Mouse (Mus musculus): ENCODE data around the gene Fbxw11.

The Fbxw11 gene

DNA sequence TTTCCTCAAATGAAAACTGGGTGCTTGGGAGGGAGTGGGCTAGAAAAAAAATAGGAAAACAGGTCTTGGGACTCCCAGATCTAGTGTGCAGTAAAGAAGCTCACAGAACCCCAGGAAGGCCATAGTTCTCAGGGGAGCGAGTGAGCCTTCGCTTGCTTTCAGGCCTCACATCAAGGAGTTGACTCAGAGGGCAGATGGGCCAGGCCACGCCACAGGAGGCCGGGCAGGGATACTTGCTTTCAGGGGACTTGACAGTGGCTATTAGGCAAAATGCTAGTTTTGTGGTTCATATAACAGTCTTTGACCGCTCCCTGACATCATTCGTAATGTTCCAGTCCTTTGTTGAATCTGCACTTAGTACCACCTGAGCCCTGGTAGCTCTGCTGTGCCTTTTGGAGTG is 18.6 kb upstream of the Fbxw11 start:
- no peak for DNase-seq (ENCODE audit: low read depth, low spot score)

DNA sequence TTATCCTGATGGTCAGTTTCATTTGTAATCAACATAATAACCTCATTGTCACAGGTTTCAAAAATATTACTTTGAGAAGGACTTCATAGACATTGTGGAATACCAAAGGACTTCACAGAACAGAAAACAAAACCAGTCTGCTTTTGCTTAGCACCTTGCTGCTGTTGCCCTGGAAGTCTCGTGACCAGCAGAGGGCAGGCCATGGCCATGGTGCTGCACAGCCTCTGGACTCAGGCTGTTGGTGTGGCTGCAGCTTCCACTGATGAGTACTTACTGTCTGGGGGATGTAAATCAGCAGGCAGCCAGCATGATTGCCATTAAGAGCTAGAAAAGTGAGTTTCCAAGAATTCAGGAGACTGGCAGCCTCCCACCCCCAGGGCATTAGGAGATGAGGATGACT is 16.8 kb upstream of the Fbxw11 start:
- DNase-seq (ENCODE audit: low read depth, low spot score): no peak

DNA sequence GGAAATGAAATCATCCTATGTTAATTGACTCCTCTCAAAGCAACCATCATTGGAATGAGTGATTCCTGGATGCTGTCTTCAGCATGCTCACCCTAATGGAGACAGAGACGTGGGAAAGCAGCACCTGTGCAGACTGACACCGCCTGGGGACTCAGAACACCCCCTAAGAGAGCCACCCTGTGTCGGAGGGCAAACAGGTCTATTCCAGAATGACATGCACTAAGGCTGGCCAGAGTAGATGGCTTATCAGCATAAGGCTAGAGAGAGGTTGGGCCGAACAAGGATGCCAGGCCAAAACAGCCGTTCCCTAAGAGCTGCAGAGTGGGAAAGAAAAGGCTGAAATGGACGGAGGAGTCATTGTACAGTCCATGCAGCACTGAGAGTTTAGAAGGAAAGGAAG is 16.4 kb upstream of the Fbxw11 start:
- DNase-seq (ENCODE audit: low read depth, low spot score): no peak

DNA sequence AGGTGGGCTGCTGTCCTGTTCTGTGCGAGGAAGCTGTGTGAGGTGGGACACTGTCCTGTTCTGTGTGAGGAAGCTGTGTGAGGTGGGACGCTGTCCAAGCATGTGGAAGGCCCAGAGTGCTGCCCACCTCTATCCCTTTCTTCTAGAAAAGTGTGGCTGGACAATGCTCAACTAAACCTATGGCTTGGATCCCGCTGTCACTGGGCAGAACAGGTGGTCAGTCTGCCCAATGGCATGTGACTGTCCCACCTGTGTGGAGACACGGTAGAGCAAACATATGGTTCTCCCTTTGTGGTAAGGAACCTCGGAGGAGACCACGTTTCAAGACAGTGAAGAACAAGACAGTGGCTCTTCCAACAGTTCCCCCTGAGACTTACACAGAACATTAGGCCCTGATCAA is 14.6 kb upstream of the Fbxw11 start:
- DNase-seq (ENCODE audit: low read depth, low spot score): no peak

DNA sequence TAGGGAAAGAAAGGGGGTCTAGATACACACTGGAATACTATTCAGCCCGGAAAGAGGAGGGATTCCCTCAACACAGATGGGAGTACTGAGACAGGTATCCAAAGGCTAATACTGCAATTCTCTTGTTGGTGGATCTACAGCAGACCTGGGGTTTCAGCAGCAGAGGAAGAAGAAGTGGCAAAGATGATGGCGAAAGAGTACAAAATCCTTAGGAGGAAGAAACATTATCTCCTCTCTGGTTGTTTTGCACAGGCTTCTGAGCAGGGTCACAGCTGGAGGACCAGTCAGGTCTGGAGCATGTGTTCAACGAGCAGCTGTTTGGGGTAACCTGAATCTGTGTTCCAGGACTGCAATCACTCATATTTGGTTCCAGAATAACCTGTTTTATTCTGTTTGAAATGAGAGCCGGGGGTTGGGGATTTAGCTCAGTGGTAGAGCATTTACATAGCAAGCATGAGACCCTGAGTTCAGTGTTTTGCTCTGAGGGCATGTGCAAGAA is 12.8 kb upstream of the Fbxw11 start:
- no peak for DNase-seq (ENCODE audit: low read depth, low spot score)

DNA sequence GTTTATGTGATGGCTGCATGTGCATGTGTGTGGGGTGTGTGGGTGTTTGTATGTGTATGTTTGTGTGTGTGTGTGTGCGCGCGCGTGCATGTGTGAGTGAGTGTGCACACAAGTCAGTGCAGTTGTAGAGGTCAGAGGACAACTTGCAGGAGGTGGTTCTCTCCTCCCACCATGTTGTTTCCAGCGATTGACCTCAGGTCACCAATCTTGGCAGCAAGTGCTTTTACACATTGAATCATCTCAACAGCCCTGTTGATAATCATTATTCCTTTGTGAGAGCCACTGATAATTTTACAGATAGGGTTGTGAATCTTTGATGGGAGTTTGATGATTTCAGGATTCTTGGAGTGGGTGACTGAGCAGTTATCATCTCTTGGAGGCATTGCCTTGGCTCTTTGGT is 9.9 kb upstream of the Fbxw11 start:
- DNase-seq (ENCODE audit: low read depth, low spot score): no peak

DNA sequence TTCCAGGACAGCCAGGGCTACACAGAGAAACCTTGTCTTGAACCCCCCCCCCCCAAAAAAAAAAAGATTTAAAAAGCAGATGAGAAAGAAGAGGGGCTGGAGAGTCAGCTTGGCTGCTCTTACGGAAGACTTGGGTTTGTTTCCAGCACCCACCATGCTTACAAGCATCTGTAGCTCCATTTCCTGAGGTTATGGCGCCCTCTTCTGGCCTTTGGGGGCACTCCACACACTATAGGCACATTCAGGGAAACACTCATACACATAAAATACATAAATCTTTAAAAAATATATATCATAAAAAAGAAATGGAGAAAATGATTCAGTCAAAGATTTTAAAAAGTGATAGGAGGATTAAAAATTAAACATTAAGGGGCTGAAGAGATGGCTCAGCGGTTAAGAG is 9.0 kb upstream of the Fbxw11 start:
- no peak for DNase-seq (ENCODE audit: low read depth, low spot score)

DNA sequence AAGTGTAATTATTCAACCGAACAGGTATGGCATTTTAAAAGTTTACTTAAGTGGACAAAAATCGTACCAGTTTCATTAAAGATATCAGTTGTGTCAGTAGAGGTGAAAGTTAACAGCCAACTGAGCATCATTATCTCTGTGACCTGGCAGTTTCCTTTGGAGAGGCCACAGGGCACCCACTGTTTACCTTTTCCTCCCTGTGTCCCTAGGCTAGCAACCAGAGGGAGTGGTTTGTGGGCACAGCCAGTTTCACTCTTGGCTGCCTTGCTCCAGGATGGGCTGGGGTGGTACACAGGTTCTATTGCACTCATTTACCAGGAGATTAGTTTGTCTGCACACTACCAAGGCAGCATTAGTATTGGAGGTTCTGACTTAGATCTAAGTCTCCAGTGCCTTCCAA is 8.4 kb upstream of the Fbxw11 start:
- no peak for DNase-seq (ENCODE audit: low read depth, low spot score)

DNA sequence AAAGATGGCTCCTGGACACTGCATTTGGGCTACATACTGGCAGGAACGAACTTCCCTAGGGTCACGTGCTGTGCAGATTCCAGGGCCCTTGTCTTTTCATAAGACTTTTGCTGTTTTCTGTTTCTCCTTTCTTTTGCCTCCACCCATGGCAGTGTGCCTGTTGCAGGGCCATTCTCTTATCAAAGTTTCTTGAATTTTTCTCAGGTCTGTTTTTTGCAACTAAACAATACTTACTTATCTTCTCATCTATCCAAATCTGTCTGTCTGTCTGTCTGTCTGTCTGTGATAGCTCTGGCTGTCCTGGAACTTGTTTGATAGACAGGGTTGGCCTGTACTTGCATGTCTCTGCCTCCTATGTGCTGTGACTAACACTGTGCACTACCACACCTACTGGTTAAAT is 7.7 kb upstream of the Fbxw11 start:
- DNase-seq (ENCODE audit: low read depth, low spot score): no peak

DNA sequence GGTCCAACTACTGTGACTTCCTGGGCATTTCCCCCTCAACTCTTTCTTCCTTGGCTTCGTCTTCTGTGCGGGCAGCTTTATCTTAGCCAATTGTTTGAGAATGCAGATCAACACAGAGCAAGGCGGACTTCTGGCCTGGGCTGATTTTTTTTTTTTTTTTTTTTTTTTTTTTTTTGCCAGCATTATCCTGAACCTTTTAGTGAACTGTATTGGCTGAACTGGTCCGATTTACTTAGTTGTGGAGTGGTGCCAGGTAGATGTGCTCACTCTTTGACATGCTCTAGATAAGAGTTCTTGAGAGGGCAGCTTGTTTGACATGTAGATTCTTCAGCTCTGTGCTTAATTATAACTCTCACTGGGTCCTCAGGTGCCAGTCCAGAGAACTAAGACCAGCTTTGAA is 6.2 kb upstream of the Fbxw11 start:
- no peak for DNase-seq (ENCODE audit: low read depth, low spot score)

DNA sequence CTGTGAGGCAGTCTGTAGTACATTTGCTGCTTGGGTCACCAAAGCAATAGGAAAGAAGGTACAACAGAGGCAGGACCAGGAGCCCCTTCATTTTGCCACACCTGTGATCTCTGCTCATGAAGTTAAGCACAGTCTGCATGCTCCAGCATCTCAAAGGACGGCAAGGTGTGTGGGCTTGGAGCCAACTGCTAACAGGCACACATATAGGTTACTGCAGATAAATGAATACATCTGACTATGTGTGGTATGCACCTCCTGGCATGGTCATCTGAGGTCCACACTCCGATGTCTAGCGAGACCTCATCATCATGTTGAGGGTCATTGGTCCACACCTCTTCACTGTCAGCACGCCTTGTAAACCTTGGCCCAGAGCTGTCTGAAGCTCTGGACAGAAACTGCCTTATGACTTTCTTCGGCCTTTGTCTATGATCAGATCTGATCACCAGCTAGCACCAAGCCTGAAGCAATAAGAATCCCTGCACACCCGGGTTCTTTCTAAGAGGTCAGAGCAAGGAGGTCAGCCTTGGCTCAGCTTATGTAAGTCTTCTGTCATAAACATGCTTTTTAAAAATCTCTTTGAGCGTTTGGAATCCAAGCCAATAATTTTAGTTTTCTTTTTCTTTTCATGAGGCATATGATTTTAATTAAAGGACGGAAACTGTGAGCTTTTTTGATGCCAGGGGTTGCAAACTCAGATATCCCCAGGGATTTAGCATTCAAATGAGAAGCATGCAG is 3.8 kb upstream of the Fbxw11 start:
- DNase-seq (ENCODE audit: low read depth, low spot score): no peak

DNA sequence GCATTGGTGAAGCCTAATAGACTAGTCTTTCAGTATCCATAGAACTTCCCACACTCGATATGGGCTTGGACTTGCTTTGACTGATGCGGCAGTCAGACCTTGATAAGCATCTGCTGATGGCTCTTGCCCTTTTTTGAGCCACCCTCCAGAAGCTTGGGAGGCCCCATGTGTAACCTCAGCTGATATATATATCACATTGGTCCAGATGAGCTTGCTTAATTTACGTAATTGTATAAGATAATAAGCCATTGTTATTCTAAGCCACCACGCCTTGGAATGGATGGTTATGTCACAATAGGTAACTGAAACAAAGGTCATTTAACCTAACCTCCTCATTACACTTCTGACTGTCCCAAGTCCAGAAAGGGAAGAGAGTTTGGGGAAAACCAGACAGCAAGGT is 1.9 kb upstream of the Fbxw11 start:
- no peak for DNase-seq (ENCODE audit: low read depth, low spot score)

DNA sequence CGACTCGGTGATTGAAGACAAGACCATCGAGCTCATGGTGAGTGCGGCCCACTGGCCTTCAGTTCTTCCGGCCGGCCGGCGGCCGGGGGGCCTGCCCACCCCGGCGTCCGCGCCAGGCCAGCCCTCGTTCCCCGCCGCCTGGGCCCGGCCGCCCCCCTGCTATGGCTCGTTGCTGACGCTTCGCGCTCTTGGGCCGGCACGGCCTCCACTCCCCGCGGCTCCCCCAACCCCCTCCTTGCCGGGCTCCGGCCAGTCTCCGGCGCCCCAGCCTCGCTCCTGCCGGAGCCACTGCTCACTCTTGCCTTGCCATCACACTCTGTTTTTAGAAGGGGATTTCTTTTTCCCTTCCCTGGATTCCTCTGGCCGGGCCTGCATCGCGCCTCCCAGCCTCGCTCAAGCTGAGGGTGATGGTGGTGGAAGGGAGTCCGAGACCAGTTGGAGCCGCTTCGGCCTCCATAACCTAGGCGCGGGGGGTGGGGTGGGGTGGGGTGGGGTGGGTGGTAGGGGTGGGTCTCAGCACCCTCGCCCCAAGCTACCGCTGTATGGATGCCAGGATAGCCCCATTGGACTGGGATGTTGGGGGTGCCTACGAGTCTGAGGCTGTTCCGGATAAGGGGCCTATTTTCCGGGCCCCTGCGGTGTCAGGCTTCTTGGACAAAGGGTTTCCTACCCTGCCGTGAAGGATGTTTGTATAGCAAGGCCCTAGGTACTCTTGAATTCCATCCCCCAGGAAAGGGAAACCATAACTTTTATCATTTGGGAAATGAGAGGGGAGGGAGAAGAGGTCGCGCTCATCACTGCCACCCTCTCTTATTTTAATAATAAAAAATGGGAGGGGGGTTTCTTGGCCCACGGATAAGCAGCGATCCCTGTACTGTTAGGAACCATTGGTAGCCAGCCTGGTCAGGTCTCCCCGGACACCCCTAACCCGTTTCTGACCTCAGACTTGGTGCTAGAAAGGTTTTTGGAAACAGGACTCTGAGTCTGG is 669 bp downstream of the Fbxw11 start:
- DNase-seq (ENCODE audit: low read depth, low spot score): no peak

DNA sequence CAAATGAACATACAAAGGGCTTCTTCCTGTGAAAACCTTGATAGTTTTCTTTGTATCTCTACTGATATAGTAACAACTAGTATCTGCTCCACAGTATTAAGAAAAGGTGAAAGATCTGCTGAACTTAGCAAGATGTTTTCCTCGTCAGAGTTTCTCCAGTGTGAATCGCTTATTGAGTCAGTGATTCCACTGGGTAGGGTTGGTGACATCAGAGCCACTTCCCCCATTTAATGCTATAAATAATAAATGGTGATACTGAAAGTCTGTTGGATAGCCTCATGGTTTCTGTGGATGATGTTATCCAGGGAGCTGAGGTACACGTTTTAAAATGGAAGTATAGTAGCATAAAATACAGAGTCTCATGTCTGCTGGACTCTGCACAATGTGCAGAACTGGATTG is 1.5 kb downstream of the Fbxw11 start:
- no peak for DNase-seq (ENCODE audit: low read depth, low spot score)

DNA sequence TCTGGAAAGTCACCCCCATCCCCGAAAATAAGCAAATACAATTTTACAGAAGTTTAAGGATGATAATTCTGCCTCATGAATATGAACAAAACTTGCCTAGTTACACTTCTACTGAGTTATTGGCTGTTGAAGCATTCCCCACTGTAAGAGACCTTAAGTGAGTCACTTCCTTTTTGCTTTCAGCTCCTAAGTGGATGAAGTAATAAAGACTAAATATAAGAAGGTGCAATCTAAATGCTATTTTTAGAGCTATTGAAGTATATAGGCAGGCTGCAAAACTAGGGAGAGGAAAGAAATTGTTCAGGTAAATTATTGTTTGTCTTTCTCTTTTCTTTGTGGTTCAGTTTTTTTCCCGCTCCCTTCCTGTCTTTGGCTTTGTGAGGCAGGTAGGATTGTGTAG is 4.7 kb downstream of the Fbxw11 start:
- DNase-seq (ENCODE audit: low read depth, low spot score): no peak

DNA sequence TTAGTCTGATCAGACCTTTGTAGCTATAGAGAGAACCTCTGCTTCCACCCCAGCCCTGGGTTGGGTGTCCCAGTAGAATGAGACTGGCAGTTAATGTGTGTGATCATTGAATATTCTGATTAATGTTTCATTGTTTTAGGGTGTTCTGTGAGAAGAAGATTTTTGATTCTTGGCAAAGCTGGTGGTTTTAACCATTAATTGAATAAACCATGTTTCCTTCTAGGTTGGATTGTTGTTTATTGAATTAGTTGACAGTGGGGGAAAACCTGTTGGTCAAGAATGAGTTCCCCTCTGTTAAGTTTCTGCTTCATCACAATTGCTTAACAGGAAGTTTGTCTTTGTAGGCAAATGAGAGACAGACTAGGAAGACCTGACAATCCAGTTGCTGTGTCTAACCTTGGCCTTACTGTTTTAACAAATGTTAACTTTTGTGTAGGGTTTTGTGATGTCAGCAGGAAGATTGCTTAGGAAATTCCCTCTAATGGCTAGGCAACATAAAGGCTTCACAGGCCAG is 7.8 kb downstream of the Fbxw11 start:
- no peak for DNase-seq (ENCODE audit: low read depth, low spot score)

DNA sequence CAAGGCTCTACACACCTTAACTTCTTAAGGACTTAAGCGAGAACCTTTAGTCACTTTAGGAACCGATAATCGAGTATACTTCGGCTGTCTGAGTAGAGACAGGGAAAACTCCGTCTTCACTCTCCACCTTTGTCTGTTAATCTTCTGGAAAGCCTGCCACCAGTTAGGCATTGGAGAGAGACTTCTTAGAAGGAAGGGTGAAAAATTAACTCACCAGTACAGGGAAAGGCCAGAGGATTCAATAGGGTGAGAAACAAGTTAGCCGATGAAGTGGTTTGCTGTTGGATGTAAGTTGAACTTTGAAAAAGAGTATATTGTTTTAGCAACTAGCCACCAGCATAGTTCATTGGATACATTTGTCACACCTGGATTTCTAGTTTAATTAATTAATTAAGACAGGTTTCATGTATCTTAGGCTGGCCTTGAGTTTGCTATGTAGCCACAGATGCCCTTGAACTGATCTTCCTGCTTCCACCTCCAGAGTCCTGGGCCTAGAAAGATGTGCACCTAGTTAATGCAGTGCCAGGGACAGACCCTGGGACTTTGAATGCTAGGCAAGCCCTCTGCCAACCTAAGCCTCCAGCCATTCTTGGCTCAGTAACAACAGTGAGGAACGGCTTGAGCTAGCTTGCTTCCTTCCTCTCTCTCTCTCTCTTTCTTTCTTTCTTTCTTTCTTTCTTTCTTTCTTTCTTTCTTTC is 8.5 kb downstream of the Fbxw11 start:
- DNase-seq (ENCODE audit: low read depth, low spot score): no peak

DNA sequence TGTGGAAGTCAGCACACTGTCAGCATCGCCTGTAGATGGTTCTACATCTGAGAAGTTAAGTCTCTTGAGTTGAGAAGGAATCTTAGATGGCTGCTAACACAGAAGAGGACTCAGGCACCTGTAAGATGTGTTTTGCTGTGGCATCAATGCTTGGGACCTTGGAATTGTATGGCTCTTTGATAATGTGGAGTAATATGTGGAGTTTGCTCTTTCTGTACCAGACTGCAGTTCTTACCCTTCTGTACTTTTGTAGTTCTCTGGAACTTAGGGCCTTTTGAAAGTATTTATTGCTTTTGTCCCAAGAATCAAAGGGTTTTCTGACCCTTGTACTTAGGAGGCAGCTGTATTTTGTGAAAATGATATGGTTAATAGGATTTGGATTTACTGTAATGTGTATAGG is 9.2 kb downstream of the Fbxw11 start:
- no peak for DNase-seq (ENCODE audit: low read depth, low spot score)

DNA sequence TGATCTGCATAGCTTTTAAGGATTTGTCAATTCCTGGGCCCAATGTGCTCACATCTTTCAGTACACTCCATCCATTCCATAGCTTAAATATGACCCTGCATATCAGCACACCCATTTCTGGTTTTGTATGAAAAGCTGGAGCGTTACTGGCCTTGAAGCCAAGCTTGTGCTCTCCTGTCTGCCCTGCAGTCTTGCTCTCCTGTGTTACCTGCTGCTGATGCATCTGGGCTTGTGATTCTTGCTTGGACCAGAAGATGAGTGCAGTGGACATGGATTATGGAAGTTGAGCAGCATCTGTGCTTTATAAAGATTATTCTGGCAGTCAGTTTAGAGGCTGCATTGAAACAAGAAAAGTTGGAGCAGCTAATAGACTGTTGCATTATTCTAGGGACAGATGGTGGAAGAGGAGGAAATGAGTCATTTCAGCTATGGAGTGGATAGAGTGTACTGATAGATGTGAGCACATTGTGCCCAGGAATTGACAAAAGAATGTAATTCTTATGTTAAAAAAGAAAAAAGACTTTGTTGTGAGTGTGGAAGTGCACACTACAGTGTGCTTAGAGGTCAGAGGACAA is 19.6 kb downstream of the Fbxw11 start:
- no peak for DNase-seq (ENCODE audit: low read depth, low spot score)

DNA sequence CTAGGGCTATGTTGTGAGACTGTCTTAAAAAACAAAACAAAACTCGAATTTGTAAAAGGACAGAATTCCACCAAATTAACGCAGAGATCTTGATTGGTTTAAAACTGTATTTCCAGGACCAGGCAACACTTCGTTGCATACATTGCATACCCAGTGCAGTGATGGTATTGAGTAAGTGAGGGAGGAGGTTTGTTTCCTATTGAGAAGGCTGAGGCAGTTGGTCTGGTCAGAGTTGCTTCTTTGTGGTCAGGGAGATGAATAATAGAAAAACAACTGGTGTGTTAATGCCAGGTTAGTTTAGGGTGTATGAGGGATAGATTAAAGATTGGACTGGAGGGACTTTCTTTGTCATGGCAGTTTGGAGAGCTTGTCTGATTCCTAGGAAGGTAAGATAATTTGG is 23.1 kb downstream of the Fbxw11 start:
- DNase-seq (ENCODE audit: low read depth, low spot score): no peak

DNA sequence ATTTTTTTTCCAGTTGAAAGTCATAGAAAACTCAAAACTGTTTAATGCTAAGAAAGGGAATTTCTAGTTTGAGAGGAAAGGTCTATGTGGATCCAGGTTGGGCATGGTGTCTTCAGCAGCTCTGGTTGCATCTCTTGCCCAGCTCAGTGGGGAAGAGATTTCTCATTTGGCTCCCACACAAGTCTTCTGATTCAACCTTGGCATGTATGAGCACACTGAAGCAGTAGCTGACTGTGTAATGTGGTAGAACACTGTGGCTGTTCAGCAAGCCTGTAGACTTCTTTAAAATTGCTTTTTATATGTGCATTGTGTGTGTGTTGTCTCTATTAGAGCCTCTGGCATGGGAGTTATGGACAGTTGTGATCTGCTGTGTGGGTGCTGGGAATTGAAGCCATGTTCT is 24.5 kb downstream of the Fbxw11 start:
- no peak for DNase-seq (ENCODE audit: low read depth, low spot score)

DNA sequence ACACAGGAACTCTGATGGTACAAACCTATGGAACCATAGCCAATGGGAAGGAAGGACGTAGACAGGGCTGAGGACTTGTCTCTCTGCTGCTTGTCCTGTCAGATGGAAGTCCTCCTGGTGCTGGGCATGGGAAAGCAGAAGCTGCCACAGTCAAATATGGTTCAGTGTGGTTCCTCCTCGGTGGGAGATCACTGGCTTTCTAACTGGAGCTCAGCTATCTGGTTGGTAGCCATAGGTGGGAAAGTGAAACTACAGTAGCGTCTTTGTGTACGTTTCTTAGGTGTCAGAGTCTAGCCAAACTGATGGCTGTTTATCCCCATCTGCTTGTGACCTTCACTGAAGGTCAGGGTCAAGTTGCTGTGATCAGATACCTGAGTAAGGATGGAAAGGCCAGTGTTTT is 29.0 kb downstream of the Fbxw11 start:
- DNase-seq (ENCODE audit: low read depth, low spot score): no peak

Data from retina, postnatal 7 days (tissue).